Mouse (Mus musculus): ENCODE measurements around the gene Zfp74.

Zfp74 gene

DNA sequence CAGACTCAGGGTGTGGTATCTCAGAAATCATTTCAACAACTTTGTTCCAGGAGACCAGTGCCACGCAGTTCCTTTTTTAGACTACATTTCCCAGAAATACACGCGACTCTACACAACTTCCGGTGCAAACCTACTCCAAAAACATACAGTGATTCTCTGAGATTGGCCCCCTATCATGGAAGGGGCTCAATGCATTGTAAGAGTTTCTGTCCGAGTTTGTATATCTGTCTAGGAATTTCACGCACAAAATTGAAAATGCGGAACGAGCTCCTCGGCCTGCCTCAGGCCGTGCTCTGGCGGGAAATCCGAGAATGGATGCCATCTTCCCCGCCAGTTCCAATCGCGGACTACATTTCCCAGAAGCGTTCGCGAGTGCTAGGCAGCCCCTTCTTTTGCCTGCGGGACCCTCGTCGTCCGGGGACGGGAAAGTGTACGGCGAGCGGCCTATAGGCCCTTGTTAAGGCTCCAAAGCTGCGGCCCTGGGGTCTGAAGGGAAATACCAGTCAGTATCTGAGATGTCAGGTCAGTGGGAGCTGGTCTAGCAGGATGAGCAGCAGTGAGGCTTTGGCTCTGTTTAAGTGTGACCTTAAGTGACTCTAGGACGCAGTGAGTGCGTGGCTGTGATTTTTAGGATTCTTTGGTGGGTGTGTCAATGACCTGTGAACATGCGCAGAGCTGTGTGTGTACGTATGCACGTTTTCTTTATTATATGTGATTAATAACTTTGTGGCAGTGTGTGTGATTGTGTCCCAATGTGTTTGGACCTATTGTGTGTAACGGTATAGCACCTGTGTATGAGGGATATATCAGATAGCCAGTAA, 45.5 kb downstream of the Zfp74 start, which contains the start of gene Zfp383:
Gene Zfp383, plus strand, starts transcription at position 94 of the 821 bp plus-strand sequence.
- Histone ChIP-seq H3K27me3 (ENCODE audit: insufficient read depth, low read length) (no peaks in the 10 kb centered on the region), H3K9me3 (ENCODE audit: low read length) (no peaks in the 10 kb centered on the region), H3K4me3 (replicated peaks; ENCODE audit: low read length) (peak within 1 kb of the TSS; percentile 80), H3K36me3 (ENCODE audit: insufficient read depth, low read length) (peaks cover 15% of the 10 kb centered on the region), H3K4me1 (replicated peaks; ENCODE audit: low read depth, low read length) (peaks cover 84% of the 10 kb centered on the region)
- TF ChIP-seq CTCF (conservative IDR thresholded peaks at IDR 0.05; ENCODE audit: low read length), result no peak
- TF ChIP-seq POU5F1 (IDR thresholded peaks at IDR 0.05; ENCODE audit: borderline replicate concordance, low read length), result no peak
- TF ChIP-seq NANOG (IDR thresholded peaks at IDR 0.05; ENCODE audit: borderline replicate concordance, low read length), result no peak

DNA sequence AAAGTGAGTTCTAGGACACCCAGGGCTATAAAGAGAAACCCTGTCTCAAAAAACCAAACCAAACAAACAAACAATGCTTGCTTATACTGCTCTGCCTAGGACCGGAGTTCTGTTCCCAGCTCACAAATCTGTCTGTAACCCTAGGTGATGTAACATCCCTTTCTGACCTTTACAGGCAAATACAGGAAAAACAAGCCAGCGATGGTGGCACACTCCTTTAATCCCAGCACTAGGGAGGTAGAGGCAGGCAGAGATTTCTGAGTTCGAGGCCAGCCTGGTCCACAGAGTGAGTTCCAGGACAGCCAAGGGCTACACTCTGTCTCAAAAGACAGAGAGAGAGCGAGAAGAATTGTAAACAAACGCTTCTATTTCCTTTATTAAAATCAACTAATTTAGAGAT, 46.7 kb downstream of the Zfp74 start:
- H3K36me3 ChIP-seq (ENCODE audit: insufficient read depth, low read length), result peaks cover 8% of the 10 kb centered on the region
- TF ChIP-seq CTCF (conservative IDR thresholded peaks at IDR 0.05; ENCODE audit: low read length) (no peak), NANOG (IDR thresholded peaks at IDR 0.05; ENCODE audit: borderline replicate concordance, low read length) (no peak), POU5F1 (IDR thresholded peaks at IDR 0.05; ENCODE audit: borderline replicate concordance, low read length) (no peak)
- H3K9me3 ChIP-seq (ENCODE audit: low read length), result no peaks in the 10 kb centered on the region
- H3K4me1 ChIP-seq (replicated peaks; ENCODE audit: low read depth, low read length), result peaks cover 74% of the 10 kb centered on the region
- H3K27me3 ChIP-seq (ENCODE audit: insufficient read depth, low read length), result no peaks in the 10 kb centered on the region
- no peak overlapping the region for H3K4me3 ChIP-seq (replicated peaks; ENCODE audit: low read length)

DNA sequence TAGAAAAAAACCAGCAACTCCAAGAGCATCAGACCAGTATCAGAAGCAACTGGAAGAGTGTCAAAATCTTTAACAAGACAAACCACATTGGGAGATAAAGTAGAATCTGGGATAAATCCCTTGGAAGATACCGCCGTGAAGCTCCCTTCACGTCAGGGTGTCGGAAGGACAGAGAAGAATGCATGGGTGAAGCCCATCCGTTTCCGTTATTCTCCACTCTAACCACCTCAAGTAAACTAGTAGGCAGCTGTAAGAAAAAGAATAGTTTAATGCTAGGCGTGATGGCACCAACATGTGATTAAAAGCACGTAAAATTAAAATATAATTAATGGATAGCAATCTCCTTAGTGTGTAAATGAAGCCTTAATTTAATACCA, 47.2 kb downstream of the Zfp74 start:
- Histone ChIP-seq H3K27me3 (ENCODE audit: insufficient read depth, low read length) (no peaks in the 10 kb centered on the region), H3K36me3 (ENCODE audit: insufficient read depth, low read length) (peaks cover 6% of the 10 kb centered on the region; the same call in 1 of the 2 replicates), H3K9me3 (ENCODE audit: low read length) (no peaks in the 10 kb centered on the region), H3K4me1 (replicated peaks; ENCODE audit: low read depth, low read length) (peaks cover 69% of the 10 kb centered on the region), H3K4me3 (replicated peaks; ENCODE audit: low read length) (peak overlapping the region; percentile 81)
- TF ChIP-seq POU5F1 (IDR thresholded peaks at IDR 0.05; ENCODE audit: borderline replicate concordance, low read length), result no peak

DNA sequence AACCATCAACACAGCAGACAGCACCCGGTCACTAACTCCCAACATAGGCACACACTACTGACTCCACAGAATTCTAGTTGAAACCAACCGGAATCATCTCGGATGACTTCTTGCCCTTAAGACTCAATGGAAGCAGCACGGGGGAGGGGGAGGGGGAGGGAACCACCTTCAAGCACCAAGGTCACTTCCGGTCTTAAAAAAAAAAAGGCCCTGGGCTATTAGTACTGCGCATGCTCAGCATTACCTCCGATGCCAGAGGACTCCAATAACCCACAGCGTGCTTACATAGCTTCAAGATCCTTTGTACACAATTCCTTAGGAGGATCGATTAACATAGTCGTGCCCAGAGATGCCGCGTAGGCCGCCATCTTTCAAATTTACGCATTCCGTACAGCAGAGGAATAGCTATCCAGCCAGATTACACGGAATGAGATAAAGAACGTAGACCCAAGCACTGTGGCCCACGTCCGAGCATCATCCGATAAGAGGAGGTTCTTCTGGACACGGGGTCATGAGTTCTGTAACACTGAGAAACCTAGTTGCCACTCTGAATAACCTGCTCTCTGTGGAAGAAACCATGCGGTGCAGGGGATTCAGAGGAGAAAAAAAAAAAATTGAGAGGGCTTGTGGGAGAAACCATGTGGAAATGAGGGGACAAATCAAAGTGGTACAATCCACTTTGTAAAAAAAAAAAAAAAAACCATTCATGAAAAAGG, 47.8 kb downstream of the Zfp74 start, which contains the start of gene Zfp27:
Gene Zfp27, minus strand, starts transcription at position 607 of the 716 bp plus-strand sequence.
- Histone ChIP-seq H3K9me3 (ENCODE audit: low read length) (no peaks in the 10 kb centered on the region), H3K4me1 (replicated peaks; ENCODE audit: low read depth, low read length) (peaks cover 64% of the 10 kb centered on the region), H3K27me3 (ENCODE audit: insufficient read depth, low read length) (no peaks in the 10 kb centered on the region), H3K36me3 (ENCODE audit: insufficient read depth, low read length) (peaks cover 4% of the 10 kb centered on the region; the same call in 1 of the 2 replicates), H3K4me3 (replicated peaks; ENCODE audit: low read length) (peak within 1 kb of the TSS; percentile 81)
- TF ChIP-seq CTCF (conservative IDR thresholded peaks at IDR 0.05; ENCODE audit: low read length), result no peak
- TF ChIP-seq NANOG (IDR thresholded peaks at IDR 0.05; ENCODE audit: borderline replicate concordance, low read length), result no peak
- no peak for TF ChIP-seq POU5F1 (IDR thresholded peaks at IDR 0.05; ENCODE audit: borderline replicate concordance, low read length)

DNA sequence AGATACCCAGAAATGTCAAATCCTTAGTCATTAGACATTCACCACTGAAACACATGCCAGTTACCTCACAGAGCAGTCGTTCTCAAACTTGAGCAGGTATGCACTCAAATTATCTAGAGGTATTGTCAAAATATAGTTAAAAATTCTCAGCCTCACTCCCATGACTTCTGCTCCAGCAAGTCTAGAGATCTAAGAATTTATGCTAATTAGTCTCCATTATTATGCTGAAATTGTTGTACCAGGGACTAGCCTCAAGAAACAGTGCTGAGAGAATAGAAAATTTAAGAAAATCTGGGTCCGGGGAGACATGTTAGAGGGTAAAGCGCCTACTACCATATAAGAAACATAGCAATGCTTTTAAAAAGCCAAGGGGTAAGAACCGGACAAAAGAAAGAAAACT, 49.8 kb downstream of the Zfp74 start:
- TF ChIP-seq POU5F1 (IDR thresholded peaks at IDR 0.05; ENCODE audit: borderline replicate concordance, low read length), result peak; percentile 84
- no peak for TF ChIP-seq NANOG (IDR thresholded peaks at IDR 0.05; ENCODE audit: borderline replicate concordance, low read length)
- peaks cover 3% of the 10 kb centered on the region; the same call in 1 of the 2 replicates for H3K36me3 ChIP-seq (ENCODE audit: insufficient read depth, low read length)
- peaks cover 43% of the 10 kb centered on the region for H3K4me1 ChIP-seq (replicated peaks; ENCODE audit: low read depth, low read length)
- H3K27me3 ChIP-seq (ENCODE audit: insufficient read depth, low read length), result no peaks in the 10 kb centered on the region
- H3K9me3 ChIP-seq (ENCODE audit: low read length), result no peaks in the 10 kb centered on the region
- peak overlapping the region; percentile 35 for H3K4me3 ChIP-seq (replicated peaks; ENCODE audit: low read length)

DNA sequence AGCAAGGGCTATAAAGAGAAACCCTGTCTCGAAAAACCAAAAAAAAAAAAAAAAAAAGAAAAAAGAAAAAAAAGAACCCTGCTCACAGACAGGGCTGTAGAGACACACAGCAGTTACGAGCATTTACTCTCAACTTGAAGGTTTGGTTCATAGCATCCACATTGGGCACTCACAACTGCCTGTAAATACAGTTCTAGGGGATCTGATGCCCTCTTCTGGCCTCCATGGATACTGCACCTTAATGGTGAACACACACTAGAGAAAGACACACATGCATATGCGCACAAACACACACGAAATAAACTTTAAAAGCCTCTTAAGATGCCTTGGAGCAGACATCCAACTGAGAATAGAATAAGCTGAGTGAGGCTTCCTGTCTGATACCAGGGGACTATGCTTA, 55.5 kb downstream of the Zfp74 start:
- no peak for TF ChIP-seq NANOG (IDR thresholded peaks at IDR 0.05; ENCODE audit: borderline replicate concordance, low read length)
- TF ChIP-seq CTCF (conservative IDR thresholded peaks at IDR 0.05; ENCODE audit: low read length), result peak; percentile 37
- Histone ChIP-seq H3K36me3 (ENCODE audit: insufficient read depth, low read length) (peaks cover 39% of the 10 kb centered on the region), H3K27me3 (ENCODE audit: insufficient read depth, low read length) (no peaks in the 10 kb centered on the region), H3K9me3 (ENCODE audit: low read length) (peaks cover 37% of the 10 kb centered on the region), H3K4me1 (replicated peaks; ENCODE audit: low read depth, low read length) (peaks cover 4% of the 10 kb centered on the region; the same call in 1 of the 2 replicates), H3K4me3 (replicated peaks; ENCODE audit: low read length) (no peak overlapping the region)

DNA sequence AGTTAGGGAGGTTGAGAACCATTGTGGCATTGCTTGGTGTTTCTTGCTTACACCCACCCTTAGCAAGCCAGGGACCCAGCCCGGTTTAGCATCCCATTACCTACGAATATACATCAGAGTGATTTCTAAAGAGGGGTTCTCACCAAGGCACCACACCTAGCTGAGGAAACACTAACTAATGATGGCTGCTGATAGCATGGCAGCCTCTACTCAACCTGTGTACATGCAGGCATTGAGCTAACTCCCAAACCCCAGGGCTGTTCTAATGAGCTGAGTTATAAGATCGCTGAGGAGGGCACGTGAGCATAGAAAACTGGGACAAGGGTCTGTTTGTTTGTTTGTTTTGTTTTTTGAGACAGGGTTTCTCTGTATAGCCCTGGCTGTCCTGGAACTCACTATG, 61.1 kb downstream of the Zfp74 start:
- TF ChIP-seq NANOG (IDR thresholded peaks at IDR 0.05; ENCODE audit: borderline replicate concordance, low read length), result no peak
- TF ChIP-seq POU5F1 (IDR thresholded peaks at IDR 0.05; ENCODE audit: borderline replicate concordance, low read length), result no peak
- TF ChIP-seq CTCF (conservative IDR thresholded peaks at IDR 0.05; ENCODE audit: low read length), result no peak
- Histone ChIP-seq H3K4me1 (replicated peaks; ENCODE audit: low read depth, low read length) (peaks cover 4% of the 10 kb centered on the region; the same call in 1 of the 2 replicates), H3K27me3 (ENCODE audit: insufficient read depth, low read length) (no peaks in the 10 kb centered on the region), H3K36me3 (ENCODE audit: insufficient read depth, low read length) (peaks cover 46% of the 10 kb centered on the region), H3K9me3 (ENCODE audit: low read length) (peaks cover 38% of the 10 kb centered on the region), H3K4me3 (replicated peaks; ENCODE audit: low read length) (no peak overlapping the region)

DNA sequence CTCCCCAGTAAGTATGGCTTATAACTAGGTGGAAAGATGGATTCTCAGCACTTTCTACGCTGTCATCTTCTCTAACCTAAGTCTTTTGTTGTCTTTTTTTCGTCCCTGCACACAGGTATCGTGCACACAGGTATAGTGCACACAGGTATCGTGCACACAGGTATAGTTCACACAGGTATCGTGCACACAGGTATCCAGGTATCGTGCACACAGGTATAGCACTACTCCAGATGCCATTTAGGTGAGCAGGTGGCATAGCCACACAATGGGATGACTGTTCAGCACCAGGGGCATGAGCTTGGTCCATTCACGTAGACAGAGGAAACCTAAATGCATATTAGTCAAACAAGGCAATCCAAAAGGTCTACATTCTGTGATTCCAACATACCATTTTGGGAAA, 63.4 kb downstream of the Zfp74 start:
- Histone ChIP-seq H3K27me3 (ENCODE audit: insufficient read depth, low read length) (no peaks in the 10 kb centered on the region), H3K4me3 (replicated peaks; ENCODE audit: low read length) (no peak overlapping the region)
- no peak for TF ChIP-seq CTCF (conservative IDR thresholded peaks at IDR 0.05; ENCODE audit: low read length)
- no peak for TF ChIP-seq NANOG (IDR thresholded peaks at IDR 0.05; ENCODE audit: borderline replicate concordance, low read length)
- TF ChIP-seq POU5F1 (IDR thresholded peaks at IDR 0.05; ENCODE audit: borderline replicate concordance, low read length), result no peak

More for the DNA sequence above, 63.4 kb downstream of the Zfp74 start:
- peaks cover 4% of the 10 kb centered on the region; the same call in 1 of the 2 replicates for H3K4me1 ChIP-seq (replicated peaks; ENCODE audit: low read depth, low read length)
- peaks cover 32% of the 10 kb centered on the region for H3K36me3 ChIP-seq (ENCODE audit: insufficient read depth, low read length)
- peaks cover 49% of the 10 kb centered on the region for H3K9me3 ChIP-seq (ENCODE audit: low read length)

Measured in E14TG2a.4 (cell line).